8 mouse cellular contexts compared by ENCODE assay signal in the genomic region with DNA sequence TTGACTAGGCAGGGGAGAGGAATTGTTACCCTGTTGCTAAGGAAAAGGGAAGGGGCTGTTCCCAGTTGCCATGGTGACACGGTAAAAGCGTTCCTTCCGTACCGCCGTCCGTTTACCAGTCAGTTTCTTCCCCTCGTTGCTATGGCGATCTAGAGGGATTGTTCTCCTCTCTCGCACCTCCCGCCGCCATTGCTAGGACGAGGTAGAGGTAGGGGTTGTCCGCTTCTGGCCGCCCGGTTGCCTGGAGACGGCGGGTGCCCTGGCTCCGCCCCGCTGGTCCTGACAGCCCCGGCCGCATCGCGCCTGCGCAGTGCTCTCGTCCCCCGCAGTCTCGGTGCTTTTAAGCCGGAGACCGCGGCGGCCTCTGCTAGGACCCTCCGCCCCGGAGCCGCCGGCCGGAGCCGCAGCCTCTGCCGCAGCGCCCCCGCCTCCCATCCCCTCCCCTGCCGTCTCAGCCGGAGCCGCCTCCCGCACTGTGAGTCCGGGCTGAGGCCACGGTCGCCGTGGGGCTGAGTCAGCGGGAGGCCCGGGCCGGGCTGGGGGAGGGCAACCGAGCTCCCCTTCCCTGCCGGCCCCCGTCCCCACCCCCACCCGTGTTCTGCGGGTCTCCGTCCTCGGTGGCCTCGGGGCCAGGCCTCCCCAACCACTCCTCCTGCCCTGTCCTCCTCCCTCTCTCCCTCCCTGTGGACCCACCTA. TPM values are rescaled to one million over a fixed set of nuclear protein-coding genes. Genes with fewer than 3 reads are reported as not detected.
DNase-seq lines count a peak whose midpoint lies in the region; ATAC-seq and TF ChIP-seq lines count a peak whose summit lies in the region.

A gene (plus strand): TSS at position 218 of the 696 bp plus-strand sequence.

- no peak for TF ChIP-seq EP300 in liver, postnatal 0 days (IDR thresholded peaks at IDR 0.05; ENCODE audit: low read depth)

- peak within 1 kb of the TSS; percentile 84 for H3K4me2 ChIP-seq in forebrain, embryonic 16.5 days (ENCODE audit: low read length)
- H3K4me2 ChIP-seq in liver, postnatal 0 days (ENCODE audit: low read depth, low read length) = peak within 1 kb of the TSS; percentile 88
- H3K4me2 ChIP-seq in neural tube, embryonic 13.5 days = peak within 1 kb of the TSS; percentile 89

- in situ Hi-C loops in ES-E14 (cut with MboI; ENCODE audit: low sequenced_read_pairs in 2 of 2, unreplicated experiment in 2 of 2) = loop anchor here in 1 of 2 experiments (25.0 kb wide), 1 partner anchor 123 kb away; a partner anchor contains a TSS

- no peaks in the 10 kb centered on the region for H3K27me3 ChIP-seq in forebrain, embryonic 16.5 days (replicated peaks; ENCODE audit: control insufficient read depth, insufficient read depth, low read length)
- peaks cover 27% of the 10 kb centered on the region for H3K27me3 ChIP-seq in liver, postnatal 0 days (ENCODE audit: insufficient read depth, low read length)
- no peaks in the 10 kb centered on the region for H3K27me3 ChIP-seq in neural tube, embryonic 13.5 days

- whole genome bisulfite sequencing in forebrain, embryonic 16.5 days = 0% methylated on average over 58 of the region's 59 CpGs
- WGBS in liver, postnatal 0 days (ENCODE audit: insufficient replicate concordance) = 2% methylated on average over 51 of the region's 59 CpGs
- under 1% methylated on average over 42 of the region's 59 CpGs for WGBS in neural tube, embryonic 13.5 days

- peak; percentile 96 for ATAC-seq in forebrain, embryonic 16.5 days
- ATAC-seq in liver, postnatal 0 days = peak; percentile 82
- peak; percentile 98 for ATAC-seq in neural tube, embryonic 13.5 days (ENCODE audit: low read depth)

- H3K27ac ChIP-seq in ES-E14 (ENCODE audit: insufficient read depth, low read depth, low read length, poor library complexity, severe bottlenecking) = no peak within 1 kb of the TSS
- H3K27ac ChIP-seq in forebrain, embryonic 16.5 days (ENCODE audit: low read length) = peak within 1 kb of the TSS; percentile 89
- H3K27ac ChIP-seq in liver, postnatal 0 days (ENCODE audit: low read depth) = peak within 1 kb of the TSS; percentile 44; the same call in 1 of the 2 replicates
- H3K27ac ChIP-seq in neural tube, embryonic 13.5 days (replicated peaks) = peak within 1 kb of the TSS; percentile 94

- H3K9me3 ChIP-seq in ES-E14 (ENCODE audit: control insufficient read depth, insufficient read depth, low read depth, low read length) = no peaks in the 10 kb centered on the region
- H3K9me3 ChIP-seq in forebrain, embryonic 16.5 days (ENCODE audit: control insufficient read depth, low read length) = no peaks in the 10 kb centered on the region
- H3K9me3 ChIP-seq in liver, postnatal 0 days (ENCODE audit: low read length) = no peaks in the 10 kb centered on the region
- H3K9me3 ChIP-seq in neural tube, embryonic 13.5 days = no peaks in the 10 kb centered on the region

- H3K4me3 ChIP-seq in ES-E14 (ENCODE audit: insufficient read depth in 1 of 2, low read depth in 1 of 2, low read length in 2 of 2, poor library complexity in 1 of 2, severe bottlenecking in 1 of 2) = peak within 1 kb of the TSS; percentile 52 to 90
- H3K4me3 ChIP-seq in forebrain, embryonic 16.5 days (replicated peaks; ENCODE audit: low read length) = peak within 1 kb of the TSS; percentile 81
- peak within 1 kb of the TSS; percentile 72 for H3K4me3 ChIP-seq in liver, postnatal 0 days (ENCODE audit: low read depth, low read length)
- peak within 1 kb of the TSS; percentile 79 for H3K4me3 ChIP-seq in neural tube, embryonic 13.5 days

- intact Hi-C loops in heart, postnatal 25 days (cut with DNase I) = loop anchor here (5.0 kb wide), 2 partner anchors 53 to 108 kb away; a partner anchor contains a TSS

- TF ChIP-seq CTCF in liver, postnatal 0 days (IDR thresholded peaks at IDR 0.05; ENCODE audit: low read depth) = no peak

- peaks cover 2 to 3% of the 10 kb centered on the region in 2 experiments; a peak in 1 of 4 replicates for H3K4me1 ChIP-seq in ES-E14 (ENCODE audit: control insufficient read depth in 2 of 2, insufficient read depth in 2 of 2, low read length in 2 of 2, poor library complexity in 1 of 2)
- peaks cover 28% of the 10 kb centered on the region for H3K4me1 ChIP-seq in forebrain, embryonic 16.5 days (replicated peaks; ENCODE audit: control insufficient read depth, insufficient read depth, low read length)
- H3K4me1 ChIP-seq in liver, postnatal 0 days (ENCODE audit: insufficient read depth) = peaks cover 5% of the 10 kb centered on the region
- peaks cover 47% of the 10 kb centered on the region for H3K4me1 ChIP-seq in neural tube, embryonic 13.5 days (replicated peaks)

- peak within 1 kb of the TSS; percentile 70 for H3K9ac ChIP-seq in ES-E14 (ENCODE audit: insufficient read depth, low read depth, low read length, poor library complexity, severe bottlenecking)
- H3K9ac ChIP-seq in forebrain, embryonic 16.5 days (replicated peaks; ENCODE audit: low read depth, low read length) = peak within 1 kb of the TSS; percentile 91
- peak within 1 kb of the TSS; percentile 63 for H3K9ac ChIP-seq in liver, postnatal 0 days (replicated peaks)
- H3K9ac ChIP-seq in neural tube, embryonic 13.5 days = peak within 1 kb of the TSS; percentile 95

- no peaks in the 10 kb centered on the region for H3K36me3 ChIP-seq in ES-E14 (ENCODE audit: control insufficient read depth, insufficient read depth, low read length, poor library complexity, severe bottlenecking)
- no peaks in the 10 kb centered on the region for H3K36me3 ChIP-seq in forebrain, embryonic 16.5 days (ENCODE audit: control insufficient read depth, insufficient read depth)
- H3K36me3 ChIP-seq in liver, postnatal 0 days (replicated peaks; ENCODE audit: insufficient read depth, low read length) = no peaks in the 10 kb centered on the region
- no peaks in the 10 kb centered on the region for H3K36me3 ChIP-seq in neural tube, embryonic 13.5 days

- DNase-seq in ES-E14 (ENCODE audit: low read depth, low spot score) = peak; percentile 93
- DNase-seq in cerebellum, adult 18-20 months = peak; percentile 95 to 96
- DNase-seq in heart, postnatal 25 days (ENCODE audit: low spot score) = peak; percentile 87
- DNase-seq in layer of hippocampus, adult 11-12 months (ENCODE audit: low spot score) = peak; percentile 92
- peak; percentile 84 for DNase-seq in liver, postnatal 0 days
- DNase-seq in telencephalon, adult 2 months (ENCODE audit: low read depth, low spot score) = peak; percentile 89

TF ChIP-seq in ES-E14, 5 proteins besides CTCF, POLR2A, EP300 and RAD21:
- TF ChIP-seq CHD2 (IDR thresholded peaks at IDR 0.05; ENCODE audit: low read depth, low read length) (no peak), MAFK (IDR thresholded peaks at IDR 0.05; ENCODE audit: insufficient read depth, low read depth, low read length) (no peak), HCFC1 (IDR thresholded peaks at IDR 0.05; ENCODE audit: borderline replicate concordance, insufficient read depth, low read length) (no peak), ZC3H11A (IDR thresholded peaks at IDR 0.05; ENCODE audit: borderline replicate concordance, low read depth, low read length) (no peak), ZNF384 (IDR thresholded peaks at IDR 0.05; ENCODE audit: low read depth, low read length) (no peak)

RNA-seq across cellular contexts. Expression of the gene that starts here (rescaled TPM):
- 2.3 and 3.8 TPM in 2 replicates for total RNA-seq in ES-E14 (2012; rRNA removed)
- 98.6 and 118 TPM in 2 replicates for polyA plus RNA-seq in forebrain, embryonic 16.5 days (2015; fragmentation: Nextera tagmentation; extraction: Ambion mirVana)
- total RNA-seq in heart, postnatal 25 days (2021) = 10 to 100 TPM; 31.1 to 32.4 TPM
- 7.4 and 8.0 TPM in 2 replicates for polyA plus RNA-seq in liver, postnatal 0 days (2015; fragmentation: Nextera tagmentation; extraction: Ambion mirVana)
- 107 and 116 TPM in 2 replicates for polyA plus RNA-seq in neural tube, embryonic 13.5 days (2015; fragmentation: Nextera tagmentation; extraction: Ambion mirVana)

Comparison
In these comparisons a context has a peak if more than half of its experiments do, and no peak if none do; other contexts are left out.
1. RNA of the gene that starts here (polyA plus RNA-seq): 98.6 to 118 TPM in forebrain, embryonic 16.5 days and 107 to 116 TPM in neural tube, embryonic 13.5 days; 7.4 to 8.0 TPM in liver, postnatal 0 days; every median in the first group is over 10 times any median in the second.
2. Peak in every context shown above with its lines, with median percentiles within 50 percentile points of each other: DNase-seq, H3K4me3 ChIP-seq, H3K9ac ChIP-seq, ATAC-seq and H3K4me2 ChIP-seq.